Mouse (Mus musculus) forebrain, embryonic 15.5 days (tissue): ENCODE data around the gene Myo10. TPM values are rescaled to one million over a fixed set of nuclear protein-coding genes. Genes with fewer than 3 reads are reported as not detected.

Source experiments
- ATAC-seq: fragments of 200-750 bp; cut with Nextera tagmentation; replicated peaks from 2 replicates; pipeline ENCODE4 v1.8.0; 2017; ENCODE audit warnings: mild to moderate bottlenecking, moderate TSS enrichment, moderate library complexity
- H3K27ac ChIP-seq: fragments of 300-500 bp; sonication (generic); replicated peaks from 2 replicates; pipeline ENCODE4 v1.5.1; 2015; ENCODE audit warnings: mild to moderate bottlenecking, inconsistent platforms
- H3K27me3 ChIP-seq: fragments of 300-500 bp; sonication (generic); 2 replicates; pipeline ENCODE4 v1.6.1; 2015; ENCODE audit warnings: inconsistent platforms
- H3K36me3 ChIP-seq: fragments of 300-500 bp; sonication (generic); 2 replicates; pipeline ENCODE4 v1.6.1; 2015; ENCODE audit warnings: mild to moderate bottlenecking, inconsistent platforms
- H3K4me1 ChIP-seq: fragments of 300-500 bp; sonication (generic); 2 replicates; pipeline ENCODE4 v1.6.1; 2015; ENCODE audit warnings: inconsistent platforms
- H3K4me2 ChIP-seq: fragments of 300-500 bp; sonication (generic); replicated peaks from 2 replicates; pipeline ENCODE4 v1.6.1; 2015; ENCODE audit warnings: mild to moderate bottlenecking, inconsistent platforms
- H3K4me3 ChIP-seq: fragments of 300-500 bp; sonication (generic); 2 replicates; pipeline ENCODE4 v1.5.1; 2015; ENCODE audit warnings: mild to moderate bottlenecking, inconsistent platforms
- H3K9ac ChIP-seq: fragments of 300-500 bp; sonication (generic); replicated peaks from 2 replicates; pipeline ENCODE4 v1.6.1; 2015; ENCODE audit warnings: mild to moderate bottlenecking, inconsistent platforms
- H3K9me3 ChIP-seq: fragments of 300-500 bp; sonication (generic); 2 replicates; pipeline ENCODE4 v1.6.1; 2016; ENCODE audit warnings: inconsistent platforms
- WGBS: fragments of 180-500 bp; shearing (Covaris S2); methylation state at CpG from one replicate; pipeline ENCODE4 v1.1.7; 2015; ENCODE audit warnings: mixed read lengths; 5-methylcytosine and 5-hydroxymethylcytosine counted together
- polyA plus RNA-seq: library from polyadenylated mRNA; unstranded; fragments of >200 nt; fragmentation: Nextera tagmentation; extraction: Ambion mirVana; gene quantifications from 2 replicates; pipeline ENCODE4 v1.2.1, GENCODE M21; 2015

Gene Myo10
- polyA plus RNA-seq, 1 experiment from 2014 or later, result 43.0 TPM

- Histone ChIP-seq H3K9me3 (no peaks in the 10 kb centered on the region), H3K4me2 (no peak overlapping the region), H3K9ac (no peak overlapping the region), H3K36me3 (no peaks in the 10 kb centered on the region), H3K27me3 (no peaks in the 10 kb centered on the region), H3K4me3 (no peak overlapping the region), H3K4me1 (no peaks in the 10 kb centered on the region), H3K27ac (no peak overlapping the region)
- WGBS, result 88% methylated on average over 7 of the region's 7 CpGs
- no peak for ATAC-seq
These were observed 31.4 kb upstream of the Myo10 start for GRCm38 (mm10) chr15:25590891-25591290.

GRCm38 (mm10) chr15:25591964-25592363 lies 30.4 kb upstream of the Myo10 start:
- no peaks in the 10 kb centered on the region for H3K9me3 ChIP-seq
- WGBS, result 86% methylated on average over 4 of the region's 4 CpGs
- no peak for ATAC-seq
- no peak overlapping the region for H3K4me2 ChIP-seq
- H3K27me3 ChIP-seq, result no peaks in the 10 kb centered on the region
- H3K4me1 ChIP-seq, result no peaks in the 10 kb centered on the region
- no peak overlapping the region for H3K4me3 ChIP-seq
- no peak overlapping the region for H3K27ac ChIP-seq
- H3K9ac ChIP-seq, result no peak overlapping the region
- no peaks in the 10 kb centered on the region for H3K36me3 ChIP-seq

- Histone ChIP-seq H3K27ac (no peak overlapping the region), H3K36me3 (no peaks in the 10 kb centered on the region), H3K27me3 (no peaks in the 10 kb centered on the region), H3K9ac (no peak overlapping the region), H3K4me3 (no peak overlapping the region), H3K9me3 (no peaks in the 10 kb centered on the region), H3K4me2 (no peak overlapping the region), H3K4me1 (no peaks in the 10 kb centered on the region)
- 19% methylated on average over 7 of the region's 7 CpGs for WGBS
- ATAC-seq, result no peak
These were observed 28.7 kb upstream of the Myo10 start for GRCm38 (mm10) chr15:25593469-25594150.

GRCm38 (mm10) chr15:25598313-25598712 lies 24.0 kb upstream of the Myo10 start:
- H3K4me2 ChIP-seq, result no peak overlapping the region
- H3K9ac ChIP-seq, result no peak overlapping the region
- no peak overlapping the region for H3K4me3 ChIP-seq
- no peak overlapping the region for H3K27ac ChIP-seq
- no peak for ATAC-seq
- no peaks in the 10 kb centered on the region for H3K4me1 ChIP-seq
- no peaks in the 10 kb centered on the region for H3K27me3 ChIP-seq
- H3K9me3 ChIP-seq, result no peaks in the 10 kb centered on the region
- no peaks in the 10 kb centered on the region for H3K36me3 ChIP-seq
- 92% methylated on average over 5 of the region's 5 CpGs for WGBS

- Histone ChIP-seq H3K36me3 (no peaks in the 10 kb centered on the region), H3K4me1 (no peaks in the 10 kb centered on the region), H3K27ac (no peak overlapping the region), H3K9ac (no peak overlapping the region), H3K9me3 (no peaks in the 10 kb centered on the region), H3K4me2 (no peak overlapping the region), H3K4me3 (no peak overlapping the region), H3K27me3 (no peaks in the 10 kb centered on the region)
- WGBS, result 82% methylated on average over 8 of the region's 8 CpGs
- ATAC-seq, result no peak
These were observed 20.0 kb upstream of the Myo10 start for GRCm38 (mm10) chr15:25602306-25602705.

- Histone ChIP-seq H3K4me1 (no peaks in the 10 kb centered on the region), H3K4me2 (no peak overlapping the region), H3K27me3 (no peaks in the 10 kb centered on the region), H3K9me3 (no peaks in the 10 kb centered on the region), H3K4me3 (no peak overlapping the region), H3K27ac (no peak overlapping the region), H3K36me3 (no peaks in the 10 kb centered on the region), H3K9ac (no peak overlapping the region)
- 43% methylated on average over 6 of the region's 6 CpGs for WGBS
- no peak for ATAC-seq
These were observed 19.0 kb upstream of the Myo10 start for GRCm38 (mm10) chr15:25603286-25603685.

GRCm38 (mm10) chr15:25604231-25604630 lies 18.1 kb upstream of the Myo10 start:
- Histone ChIP-seq H3K9ac (no peak overlapping the region), H3K4me1 (no peaks in the 10 kb centered on the region), H3K36me3 (no peaks in the 10 kb centered on the region), H3K27ac (no peak overlapping the region), H3K4me3 (no peak overlapping the region), H3K4me2 (no peak overlapping the region), H3K27me3 (no peaks in the 10 kb centered on the region), H3K9me3 (no peaks in the 10 kb centered on the region)
- 65% methylated on average over 1 of the region's 1 CpGs for WGBS
- no peak for ATAC-seq

GRCm38 (mm10) chr15:25605376-25605775 lies 16.9 kb upstream of the Myo10 start:
- ATAC-seq, result no peak
- Histone ChIP-seq H3K9me3 (no peaks in the 10 kb centered on the region), H3K36me3 (no peaks in the 10 kb centered on the region), H3K27ac (no peak overlapping the region), H3K27me3 (no peaks in the 10 kb centered on the region), H3K4me1 (no peaks in the 10 kb centered on the region), H3K4me2 (no peak overlapping the region), H3K4me3 (no peak overlapping the region), H3K9ac (no peak overlapping the region)
- WGBS, result 80% methylated on average over 4 of the region's 4 CpGs

GRCm38 (mm10) chr15:25608742-25609141 lies 13.6 kb upstream of the Myo10 start:
- Histone ChIP-seq H3K4me1 (no peaks in the 10 kb centered on the region), H3K9ac (no peak overlapping the region), H3K27ac (no peak overlapping the region), H3K9me3 (no peaks in the 10 kb centered on the region), H3K4me3 (no peak overlapping the region), H3K4me2 (no peak overlapping the region), H3K36me3 (no peaks in the 10 kb centered on the region), H3K27me3 (no peaks in the 10 kb centered on the region)
- ATAC-seq, result no peak
- WGBS, result 83% methylated on average over 3 of the region's 3 CpGs

- Histone ChIP-seq H3K9ac (no peak overlapping the region), H3K27me3 (no peaks in the 10 kb centered on the region), H3K4me1 (no peaks in the 10 kb centered on the region), H3K36me3 (no peaks in the 10 kb centered on the region), H3K27ac (no peak overlapping the region), H3K4me3 (no peak overlapping the region), H3K9me3 (no peaks in the 10 kb centered on the region), H3K4me2 (no peak overlapping the region)
- no peak for ATAC-seq
- WGBS, result 88% methylated on average over 10 of the region's 10 CpGs
These were observed 13.1 kb upstream of the Myo10 start for GRCm38 (mm10) chr15:25609253-25609652.

GRCm38 (mm10) chr15:25611178-25611577 lies 11.1 kb upstream of the Myo10 start:
- Histone ChIP-seq H3K4me3 (no peak overlapping the region), H3K27ac (no peak overlapping the region), H3K4me2 (no peak overlapping the region), H3K9me3 (no peaks in the 10 kb centered on the region), H3K9ac (no peak overlapping the region), H3K4me1 (no peaks in the 10 kb centered on the region), H3K36me3 (no peaks in the 10 kb centered on the region), H3K27me3 (no peaks in the 10 kb centered on the region)
- WGBS, result 78% methylated on average over 6 of the region's 6 CpGs
- ATAC-seq, result no peak

- ATAC-seq, result no peak
- no peak overlapping the region for H3K27ac ChIP-seq
- no peak overlapping the region for H3K4me3 ChIP-seq
- no peak overlapping the region for H3K4me2 ChIP-seq
- H3K36me3 ChIP-seq, result no peaks in the 10 kb centered on the region
- H3K27me3 ChIP-seq, result peaks cover 44% of the 10 kb centered on the region
- H3K4me1 ChIP-seq, result peaks cover 21% of the 10 kb centered on the region
- 88% methylated on average over 4 of the region's 4 CpGs for WGBS
- H3K9me3 ChIP-seq, result no peaks in the 10 kb centered on the region
- no peak overlapping the region for H3K9ac ChIP-seq
These were observed 1.8 kb upstream of the Myo10 start for GRCm38 (mm10) chr15:25620560-25620959.
